Mouse (Mus musculus) embryonic stem cell, embryonic (primary cell): Measurements from ENCODE around the gene Sh2d5.

ENCODE experiments used
- CTCF ChIA-PET, 4 experiments: fragments of 300-600 bp in 2 of 4; fragments of 350-600 bp in 2 of 4; sonication (Branson Sonifier 250); formaldehyde crosslinking; loops; one replicate each; lab custom pipeline; 2022; ENCODE audit warnings: inconsistent platforms in 2 of 4; lab: Charles Lee
- POLR2A ChIA-PET, 4 experiments: fragments of 300-600 bp in 2 of 4; fragments of 350-600 bp in 2 of 4; sonication (Branson Sonifier 250); formaldehyde crosslinking; loops; one replicate each; lab custom pipeline; 2022; ENCODE audit warnings: antibody characterized with exemption in 4 of 4, inconsistent platforms in 1 of 4; lab: Charles Lee

Sh2d5 gene

DNA sequence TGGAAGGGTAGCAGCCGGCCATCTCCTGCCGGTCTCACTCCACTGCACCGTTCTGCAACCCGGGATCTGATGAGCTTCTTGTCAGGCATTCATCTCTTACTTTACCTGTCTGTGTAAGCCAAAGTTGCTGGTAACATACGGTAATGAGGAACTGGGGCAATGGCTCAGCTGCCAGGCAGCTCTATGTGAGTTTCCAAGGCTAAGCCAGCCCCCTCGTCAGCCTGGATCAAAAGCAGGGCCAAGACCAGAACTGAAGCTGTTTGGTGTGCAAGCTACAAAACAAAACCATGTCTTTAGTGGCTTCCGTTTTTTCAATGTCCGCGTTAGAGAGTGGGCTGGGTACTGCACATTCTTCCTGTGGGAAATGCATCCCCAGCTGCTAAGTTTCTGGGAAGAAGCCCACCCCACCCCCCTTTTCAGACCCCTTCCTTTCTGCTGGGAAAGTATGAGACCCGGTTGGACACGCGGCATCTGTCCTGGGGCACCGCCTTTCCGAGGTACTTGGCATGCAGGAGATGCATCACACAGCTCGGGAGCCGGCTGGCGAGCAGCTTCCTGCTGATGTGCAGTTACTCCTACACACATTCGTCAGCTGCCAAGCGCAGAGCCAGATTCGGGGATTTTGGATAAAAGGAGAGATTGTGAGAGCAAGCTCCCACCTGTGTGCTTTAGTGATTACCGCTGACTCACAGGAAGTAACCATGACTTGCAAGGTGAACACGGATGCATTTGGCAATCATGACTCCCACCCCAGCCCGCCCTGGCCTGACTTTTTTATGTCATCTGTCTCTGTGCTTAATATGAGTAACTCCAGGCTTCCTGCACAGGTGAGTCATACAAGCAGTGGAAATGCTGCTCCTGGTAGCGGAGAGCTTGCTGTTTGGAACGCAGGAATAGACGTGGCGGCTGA is 3.2 kb upstream of the Sh2d5 start:
- ChIA-PET CTCF (interaction anchor here (0.5 to 2.2 kb wide), 9 partner anchors 10 to 193 kb away, joined by 3 to 11 read pairs (median 4); no protein-coding TSS in a partner anchor), POLR2A (interaction anchor here in 3 of 4 experiments (0.5 to 1.9 kb wide), 8 partner anchors 9 to 1613 kb away, joined by 3 to 7 read pairs (median 4); no protein-coding TSS in a partner anchor)

DNA sequence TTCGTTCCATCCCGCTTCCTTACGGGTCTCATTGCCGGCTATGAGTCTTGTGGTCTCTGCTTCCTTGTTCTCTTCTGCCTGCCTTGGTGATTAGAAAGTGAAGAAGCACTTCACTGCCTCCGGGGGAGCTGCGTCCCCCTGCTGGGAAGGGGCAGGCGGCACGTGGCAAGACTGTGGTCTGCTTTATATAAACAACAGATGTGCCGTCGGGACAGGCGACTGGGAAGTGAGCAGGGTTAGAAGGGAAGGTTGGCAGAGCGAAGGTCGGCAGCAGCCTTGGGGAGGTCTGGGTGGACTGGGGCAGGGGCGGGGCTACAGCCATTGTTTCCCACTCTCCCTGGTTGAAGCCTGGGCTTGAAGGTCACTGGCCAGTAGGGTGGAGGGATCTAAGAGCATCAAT is 1.6 kb downstream of the Sh2d5 start:
- ChIA-PET CTCF (interaction anchor here in 3 of 4 experiments (0.6 to 1.7 kb wide), 6 partner anchors 16 to 178 kb away, joined by 3 to 6 read pairs (median 4); partner anchors contain the start of gene Hp1bp3 (in 1 of the 3)), POLR2A (interaction anchor here in 3 of 4 experiments (0.6 to 5.2 kb wide), 14 partner anchors 9 to 893 kb away, joined by 3 to 28 read pairs (median 3); partner anchors contain the start of genes Ddost (in 1 of the 3) and Hp1bp3 (in 1 of the 3))

DNA sequence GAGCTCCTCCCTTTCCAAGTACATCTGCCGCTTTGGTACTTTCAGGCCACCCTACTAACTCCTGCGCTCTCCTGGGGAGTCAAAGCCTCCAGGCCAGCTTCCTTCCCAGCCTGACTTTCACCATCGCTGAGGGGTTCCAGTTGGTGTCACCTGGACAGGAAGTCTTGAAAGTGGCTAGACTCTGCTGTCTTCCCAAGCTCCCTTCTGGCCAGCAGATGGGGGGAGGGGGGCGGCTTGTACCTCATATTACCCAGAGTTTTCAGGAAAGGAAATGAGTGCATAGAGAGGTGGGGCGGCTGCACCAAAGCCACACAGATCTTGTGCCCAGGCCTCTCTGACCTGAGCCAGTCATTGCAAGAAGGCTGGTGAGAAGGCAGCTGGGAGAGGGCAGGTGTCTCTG is 2.0 kb downstream of the Sh2d5 start:
- ChIA-PET CTCF (interaction anchor here in 3 of 4 experiments (0.6 to 1.7 kb wide), 5 partner anchors 16 to 177 kb away, joined by 3 to 6 read pairs (median 4); partner anchors contain the start of gene Hp1bp3 (in 1 of the 3)), POLR2A (interaction anchor here in 3 of 4 experiments (0.6 to 5.2 kb wide), 12 partner anchors 8 to 893 kb away, joined by 3 to 28 read pairs (median 4); partner anchors contain the start of genes Ddost (in 1 of the 3) and Hp1bp3 (in 1 of the 3))

DNA sequence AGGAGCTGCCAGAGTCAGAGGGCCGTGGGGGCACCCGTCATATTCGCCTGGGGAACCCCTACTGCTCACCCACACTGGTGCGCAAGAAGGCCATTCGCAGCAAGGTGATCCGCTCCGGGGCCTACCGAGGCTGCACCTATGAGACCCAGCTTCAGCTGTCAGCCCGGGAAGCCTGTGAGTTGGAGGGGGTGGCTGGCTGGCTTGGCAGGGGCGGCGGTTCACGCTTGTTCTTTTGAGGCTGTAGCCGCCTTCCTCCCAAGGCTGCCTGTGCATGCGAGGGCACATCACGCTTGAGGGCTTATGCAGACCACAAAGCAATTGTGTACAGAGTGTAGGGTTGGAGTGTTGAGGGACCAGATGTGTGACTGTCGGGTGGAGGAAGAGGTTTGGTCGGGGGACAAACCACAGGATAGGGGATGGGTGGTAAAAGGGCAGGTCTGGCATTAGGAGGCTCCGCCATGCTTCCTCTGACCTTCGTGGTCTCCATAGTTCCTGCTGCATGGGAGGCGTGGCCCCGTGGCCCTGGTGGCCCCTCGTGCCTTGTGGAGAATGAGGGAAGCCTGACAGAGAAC is 7.0 kb downstream of the Sh2d5 start:
- POLR2A ChIA-PET, result no interaction called here

DNA sequence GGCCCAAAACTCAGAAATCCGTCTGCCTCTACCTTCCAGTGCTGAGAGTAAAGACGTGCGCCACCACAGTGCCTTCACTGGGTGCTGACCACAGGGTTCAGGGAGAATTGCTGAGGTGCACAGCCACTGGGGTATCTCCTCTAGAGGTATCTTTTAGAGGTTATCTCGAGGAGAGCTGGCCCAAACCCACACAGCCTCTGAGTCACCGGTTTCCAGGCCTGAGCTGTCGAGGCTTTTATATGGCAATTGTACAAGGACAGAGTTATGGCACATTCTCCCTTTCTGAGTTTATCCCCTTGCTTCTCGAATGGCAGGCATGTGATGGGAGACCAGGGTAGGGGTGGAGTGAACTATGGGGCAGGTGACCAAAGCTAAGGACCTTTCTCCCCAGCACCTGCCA is 8.5 kb downstream of the Sh2d5 start:
- POLR2A ChIA-PET, result interaction anchor here in 2 of 4 experiments (0.5 to 4.8 kb wide), 3 partner anchors 8 to 716 kb away, joined by 3 to 28 read pairs (median 5); partner anchors contain the start of genes Kif17 (in 1 of the 2) and Sh2d5 (in 1 of the 2)
- CTCF ChIA-PET, result interaction anchor here in 2 of 4 experiments (0.6 to 1.3 kb wide), 3 partner anchors 24 to 1998 kb away, joined by 3 to 4 read pairs (median 4); no protein-coding TSS in a partner anchor

More for the DNA sequence above, 7.0 kb downstream of the Sh2d5 start:
- CTCF ChIA-PET, result interaction anchor here in 1 of 4 experiments (0.7 kb wide), 1 partner anchor 10 kb away, joined by 7 read pairs; no protein-coding TSS in a partner anchor

DNA sequence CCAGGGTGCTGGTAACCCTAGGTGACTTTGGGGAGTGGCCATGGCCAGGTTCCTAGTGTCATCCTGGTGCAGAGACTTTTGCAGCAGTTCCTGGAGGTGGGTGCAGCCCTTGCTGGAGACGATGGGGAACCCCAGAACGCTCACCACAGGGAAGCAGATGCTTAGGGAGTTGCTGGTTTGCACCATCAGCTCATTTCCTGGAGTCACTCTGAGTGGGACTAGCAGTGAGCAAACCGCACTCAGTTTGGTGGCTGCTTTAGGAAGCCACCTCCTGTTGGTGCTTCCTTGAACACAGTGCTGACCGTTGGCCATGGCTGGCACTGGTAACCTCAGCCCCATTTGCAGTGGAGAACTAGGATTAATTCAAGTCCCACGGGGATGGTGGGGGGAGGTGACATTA is 9.3 kb downstream of the Sh2d5 start:
- CTCF ChIA-PET, result interaction anchor here in 2 of 4 experiments (1.1 to 1.3 kb wide), 2 partner anchors 23 kb away, joined by 3 to 4 read pairs; no protein-coding TSS in a partner anchor
- POLR2A ChIA-PET, result interaction anchor here in 1 of 4 experiments (4.8 kb wide), 1 partner anchor 8 kb away, joined by 28 read pairs; the partner anchor contains the start of genes Kif17 and Sh2d5

DNA sequence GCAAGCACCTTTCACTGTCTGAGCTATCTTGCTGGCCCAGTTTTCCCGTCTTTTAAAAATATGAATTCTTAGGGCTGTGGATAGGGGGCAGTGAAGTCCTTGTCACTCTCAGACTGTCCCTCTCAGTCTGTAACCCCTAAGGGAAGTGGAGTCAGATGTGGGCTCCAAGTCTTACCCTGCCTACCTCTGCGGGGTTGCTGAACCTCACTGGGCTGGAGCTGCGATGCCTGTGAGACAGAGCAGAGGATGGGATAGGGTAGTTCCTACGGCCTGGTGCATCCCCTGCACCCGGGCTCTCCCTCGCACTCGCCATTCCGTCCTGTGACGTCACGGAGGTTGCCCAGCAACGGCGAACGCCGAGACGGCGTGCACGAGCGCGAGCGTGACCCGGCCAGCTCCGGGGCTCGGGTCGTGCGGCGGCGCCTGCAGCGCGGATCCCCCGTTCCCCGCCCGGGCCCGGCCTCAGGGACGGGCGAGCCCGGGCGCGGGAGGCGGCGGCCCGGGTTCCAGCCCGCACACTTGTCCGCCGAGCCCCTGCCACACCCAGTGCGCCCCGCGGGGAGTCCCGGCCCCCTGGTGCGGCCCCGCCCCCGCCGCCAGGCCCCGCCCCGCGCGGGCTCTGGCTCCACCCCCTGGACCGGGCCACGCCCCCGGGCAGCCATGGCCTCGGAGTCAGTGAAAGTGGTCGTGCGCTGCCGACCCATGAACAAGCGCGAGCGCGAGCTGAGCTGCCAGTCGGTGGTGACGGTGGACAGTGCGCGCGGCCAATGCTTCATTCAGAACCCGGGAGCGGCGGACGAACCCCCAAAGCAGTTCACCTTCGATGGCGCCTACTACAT is 11.9 kb downstream of the Sh2d5 start:
- POLR2A ChIA-PET, result interaction anchor here in 2 of 4 experiments (0.7 to 4.8 kb wide), 5 partner anchors 10 to 45 kb away, joined by 3 to 28 read pairs (median 4); partner anchors contain the start of genes Kif17 (in 2 of the 2) and Sh2d5 (in 2 of the 2)
- CTCF ChIA-PET, result interaction anchor here (0.6 to 2.7 kb wide), 8 partner anchors 11 to 299 kb away, joined by 3 to 6 read pairs (median 4); partner anchors contain the start of gene Hp1bp3 (in 1 of the 4)

DNA sequence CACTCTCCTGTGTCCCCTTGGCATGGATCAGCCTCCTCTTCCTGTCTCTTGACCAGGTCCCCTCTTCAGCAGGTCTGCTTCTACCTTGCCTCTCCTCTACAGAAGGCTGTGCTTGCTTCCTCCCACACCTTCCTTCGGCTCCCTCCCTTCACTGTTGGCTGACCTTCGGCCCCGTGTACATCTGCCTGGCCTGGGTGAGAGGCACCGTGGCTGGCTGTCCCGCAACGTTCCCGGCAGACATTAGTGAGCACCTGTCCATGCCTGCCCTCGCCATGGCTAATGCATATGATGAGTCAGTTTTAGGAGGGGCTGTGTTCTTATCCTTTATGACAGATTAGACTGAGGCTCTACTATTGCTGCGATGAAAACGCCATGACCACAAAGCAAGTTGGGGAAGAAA is 17.7 kb downstream of the Sh2d5 start:
- POLR2A ChIA-PET, result interaction anchor here in 1 of 4 experiments (1.0 kb wide), 1 partner anchor 16 kb away, joined by 3 read pairs; no protein-coding TSS in a partner anchor
- CTCF ChIA-PET, result interaction anchor here in 2 of 4 experiments (0.5 to 1.1 kb wide), 4 partner anchors 15 to 307 kb away, joined by 3 to 4 read pairs (median 3); no protein-coding TSS in a partner anchor

DNA sequence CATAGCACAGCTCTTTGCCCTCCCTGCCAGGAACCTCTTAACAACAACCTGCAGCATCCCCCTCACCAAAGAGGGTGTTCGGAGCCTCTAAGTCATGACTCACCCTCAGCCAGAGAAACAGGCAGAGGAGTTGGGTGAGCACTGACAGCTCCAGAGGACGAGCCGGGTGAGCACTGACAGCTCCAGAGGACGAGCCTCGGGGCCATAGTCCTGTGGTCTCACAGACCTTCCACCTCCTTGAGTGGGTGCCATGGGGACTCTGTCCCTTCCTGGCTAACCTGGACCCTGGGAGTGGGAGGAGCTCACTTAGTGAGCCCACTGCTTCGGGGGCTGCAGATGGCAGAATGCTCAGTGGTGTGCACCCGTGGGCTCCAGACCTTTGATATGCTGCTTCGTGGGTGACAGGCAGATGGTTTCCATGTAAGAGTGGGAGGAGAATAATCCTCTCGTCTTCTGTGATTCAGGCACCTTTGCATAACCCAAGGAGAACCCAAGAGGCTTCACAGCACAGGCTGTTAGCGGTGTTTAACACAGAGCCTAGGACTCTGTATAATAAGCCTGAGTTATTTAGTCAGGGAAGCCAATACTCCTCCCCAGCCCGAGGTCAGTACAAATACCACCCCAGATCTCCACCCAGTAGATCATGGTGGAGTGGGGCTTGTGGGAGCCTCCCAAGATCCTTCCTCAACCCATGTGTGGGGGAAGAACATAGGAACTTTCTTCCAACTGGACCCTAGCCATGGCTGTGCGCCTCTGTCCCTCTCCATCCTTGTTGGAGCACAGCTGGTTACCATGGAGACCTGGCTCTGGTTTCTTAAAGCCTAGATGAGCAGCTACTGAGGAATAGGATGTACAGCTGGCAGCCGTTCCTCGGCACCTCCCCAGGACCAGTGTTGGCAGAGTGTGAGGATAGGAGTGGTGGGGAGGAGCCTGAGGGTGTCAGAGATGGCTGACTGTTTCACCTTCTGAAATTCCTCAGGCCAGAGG is 22.1 kb downstream of the Sh2d5 start:
- ChIA-PET POLR2A (no interaction called here), CTCF (interaction anchor here in 3 of 4 experiments (0.6 to 1.9 kb wide), 5 partner anchors 10 to 127 kb away, joined by 3 to 7 read pairs (median 5); no protein-coding TSS in a partner anchor)

DNA sequence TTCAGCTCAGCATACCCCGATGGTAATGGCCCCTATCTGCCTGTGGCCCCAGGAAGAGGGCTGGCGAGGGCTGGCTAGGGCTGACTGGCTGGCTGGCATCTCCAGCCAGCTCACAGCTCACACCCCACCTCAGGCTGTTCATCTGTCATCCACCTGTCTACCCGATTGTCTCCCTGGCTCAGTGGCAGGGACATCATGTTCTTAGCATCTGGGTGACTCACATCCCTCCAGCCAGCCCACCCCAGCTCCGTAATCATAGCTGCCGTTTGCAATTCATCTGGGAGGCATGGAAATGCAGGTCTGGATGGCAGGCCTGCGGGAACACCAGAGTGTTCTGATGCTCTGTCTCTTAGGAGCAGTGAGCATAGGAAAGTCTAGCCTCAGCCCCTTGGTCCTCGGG is 28.1 kb downstream of the Sh2d5 start:
- ChIA-PET CTCF (no interaction called here), POLR2A (no interaction called here)

DNA sequence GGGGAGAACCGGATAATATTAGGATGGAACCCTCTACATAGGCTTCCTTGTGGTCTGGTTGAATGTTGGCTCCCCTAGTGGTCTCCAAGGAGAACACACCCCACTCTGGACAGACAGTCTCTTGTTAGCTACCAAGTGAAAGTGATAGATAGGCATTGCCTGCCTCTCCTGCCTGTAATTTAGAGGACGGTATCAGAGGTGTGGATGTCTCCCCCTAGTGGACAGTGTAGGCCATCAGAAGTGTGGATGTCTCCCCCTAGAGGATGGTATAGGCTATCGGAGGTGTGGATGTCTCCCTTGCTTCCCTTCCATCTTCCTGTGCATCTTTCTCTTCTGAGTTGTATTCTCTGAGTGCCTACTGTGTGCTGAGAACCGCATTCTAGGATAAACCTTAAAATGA is 32.6 kb downstream of the Sh2d5 start:
- CTCF ChIA-PET, result interaction anchor here (0.5 to 5.4 kb wide), 109 partner anchors 8 to 972 kb away, joined by 3 to 38 read pairs (median 4); partner anchors contain the start of genes Ddost (in 4 of the 4), Kif17 (in 2 of the 4), Pink1 (in 2 of the 4) and Eif4g3 (in 1 of the 4)

DNA sequence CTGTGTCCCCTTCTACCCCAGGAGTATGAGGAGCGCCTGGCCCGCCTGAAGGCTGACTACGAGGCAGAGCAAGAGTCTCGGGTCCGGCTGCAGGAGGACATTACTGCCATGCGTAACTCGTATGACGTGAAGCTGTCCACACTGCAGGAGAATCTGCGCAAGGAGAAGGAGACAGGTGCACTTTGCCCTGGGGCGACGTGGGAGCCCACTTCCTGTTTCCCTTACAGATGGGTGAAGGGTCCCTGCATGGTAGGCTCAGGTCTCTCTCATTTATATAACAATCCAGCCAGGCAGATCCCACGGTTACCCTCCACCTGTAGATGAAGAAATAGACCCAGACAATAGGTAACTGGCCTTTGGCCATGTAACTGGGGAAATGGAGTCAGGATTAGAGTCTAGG is 36.2 kb downstream of the Sh2d5 start:
- CTCF ChIA-PET, result interaction anchor here in 1 of 4 experiments (0.7 kb wide), 1 partner anchor 179 kb away, joined by 5 read pairs; no protein-coding TSS in a partner anchor

More for the DNA sequence above, 32.6 kb downstream of the Sh2d5 start:
- POLR2A ChIA-PET, result interaction anchor here in 2 of 4 experiments (0.5 to 1.5 kb wide), 3 partner anchors 21 to 104 kb away, joined by 3 read pairs; no protein-coding TSS in a partner anchor

DNA sequence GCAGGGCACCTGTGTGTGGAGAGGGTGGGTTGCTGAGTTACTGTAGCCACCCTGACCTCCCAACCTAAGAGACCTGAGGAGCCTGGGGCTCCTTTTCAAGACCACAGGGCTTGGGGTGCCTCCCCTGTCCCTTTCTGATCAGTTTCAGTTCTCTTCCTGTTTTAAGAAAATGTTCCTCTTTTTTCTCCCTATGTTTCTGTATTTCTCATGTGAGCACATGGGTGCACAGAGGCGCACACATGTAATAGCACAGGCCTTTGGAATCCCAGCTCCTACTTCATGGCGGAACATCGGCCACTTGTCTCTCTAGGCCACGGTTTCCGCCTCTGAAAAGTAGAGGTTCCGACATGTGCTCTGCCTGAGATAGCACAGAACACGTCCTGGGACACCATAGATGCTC is 38.5 kb downstream of the Sh2d5 start:
- POLR2A ChIA-PET, result interaction anchor here in 1 of 4 experiments (1.0 kb wide), 1 partner anchor 10 kb away, joined by 3 read pairs; no protein-coding TSS in a partner anchor
- CTCF ChIA-PET, result interaction anchor here in 2 of 4 experiments (0.5 to 1.3 kb wide), 2 partner anchors 27 to 168 kb away, joined by 4 to 15 read pairs; no protein-coding TSS in a partner anchor

More for the DNA sequence above, 36.2 kb downstream of the Sh2d5 start:
- POLR2A ChIA-PET, result no interaction called here

DNA sequence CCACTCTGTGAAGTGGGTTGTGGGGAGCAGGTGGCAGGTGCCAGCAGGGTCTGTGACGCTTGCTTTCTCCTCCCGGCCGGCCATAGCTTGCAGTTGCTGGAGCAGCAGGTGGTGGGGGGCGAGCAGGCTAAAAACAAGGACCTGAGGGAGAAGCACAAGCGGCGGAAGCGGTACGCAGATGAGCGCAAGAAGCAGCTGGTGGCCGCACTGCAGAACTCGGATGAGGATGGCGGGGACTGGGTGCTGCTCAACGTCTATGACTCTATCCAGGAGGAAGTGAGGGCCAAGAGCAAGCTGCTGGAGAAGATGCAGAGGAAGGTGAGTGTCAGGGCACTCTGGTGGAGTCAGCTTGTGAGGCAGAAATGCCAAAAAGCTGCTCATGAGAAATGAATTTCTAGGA is 41.8 kb downstream of the Sh2d5 start:
- CTCF ChIA-PET, result interaction anchor here in 3 of 4 experiments (0.6 to 0.9 kb wide), 4 partner anchors 8 to 22 kb away, joined by 3 to 4 read pairs (median 3); partner anchors contain the start of gene Ddost (in 1 of the 3)
- POLR2A ChIA-PET, result interaction anchor here in 2 of 4 experiments (0.6 to 0.7 kb wide), 2 partner anchors 33 to 169 kb away, joined by 3 to 5 read pairs; no protein-coding TSS in a partner anchor
